Mouse (Mus musculus) neural tube, embryonic 14.5 days (tissue): ENCODE data around the gene Magoh. TPM values are rescaled to one million over a fixed set of nuclear protein-coding genes. Genes with fewer than 3 reads are reported as not detected.

Experiments
- ATAC-seq: fragments of 200-750 bp; cut with Nextera tagmentation; 2 replicates; pipeline ENCODE4 v1.8.0; 2017; ENCODE audit warnings: low read depth, mild to moderate bottlenecking, moderate TSS enrichment, moderate library complexity
- H3K27ac ChIP-seq: fragments of 300-500 bp; sonication (generic); 2 replicates; pipeline ENCODE4 v1.5.1; 2014; ENCODE audit warnings: low read depth, mild to moderate bottlenecking, control low read depth, low read length, moderate library complexity, mixed read lengths
- H3K27me3 ChIP-seq: fragments of 300-500 bp; sonication (generic); 2 replicates; pipeline ENCODE4 v1.6.1; 2014; ENCODE audit warnings: low read length; ENCODE audit not compliant: control insufficient read depth, insufficient read depth
- H3K36me3 ChIP-seq: fragments of 300-500 bp; sonication (generic); 2 replicates; pipeline ENCODE4 v1.6.1; 2014; ENCODE audit warnings: low read length, mixed read lengths; ENCODE audit not compliant: control insufficient read depth, insufficient read depth
- H3K4me1 ChIP-seq: fragments of 300-500 bp; sonication (generic); 2 replicates; pipeline ENCODE4 v1.6.1; 2014; ENCODE audit warnings: low read length; ENCODE audit not compliant: control insufficient read depth, insufficient read depth
- H3K4me2 ChIP-seq: fragments of 300-500 bp; sonication (generic); 2 replicates; pipeline ENCODE4 v1.6.1; 2014; ENCODE audit warnings: mild to moderate bottlenecking, low read depth, low read length, control low read depth
- H3K4me3 ChIP-seq: fragments of 300-500 bp; sonication (generic); 2 replicates; pipeline ENCODE4 v1.5.1; 2014; ENCODE audit warnings: low read depth, low read length, control low read depth, mixed read lengths
- H3K9ac ChIP-seq: fragments of 300-500 bp; sonication (generic); replicated peaks from 2 replicates; pipeline ENCODE4 v1.6.1; 2014; ENCODE audit warnings: low read depth, mild to moderate bottlenecking, control low read depth, low read length, mixed read lengths
- H3K9me3 ChIP-seq: fragments of 300-500 bp; sonication (generic); 2 replicates; pipeline ENCODE4 v1.6.1; 2016; ENCODE audit warnings: low read length; ENCODE audit not compliant: control insufficient read depth
- WGBS: fragments of 180-500 bp; shearing (Covaris S2); extraction: QIAGEN DNeasy Blood & Tissue Kit; methylation state at CpG from one replicate; pipeline ENCODE4 v1.1.7; 2014; 5-methylcytosine and 5-hydroxymethylcytosine counted together
- polyA plus RNA-seq: library from polyadenylated mRNA; unstranded; fragments of >200 nt; fragmentation: Nextera tagmentation; extraction: Ambion mirVana; gene quantifications from 2 replicates; pipeline ENCODE4 v1.2.1, GENCODE M21; 2014

The Magoh gene
- polyA plus RNA-seq, 1 experiment from 2014 or later: 104 TPM

DNA sequence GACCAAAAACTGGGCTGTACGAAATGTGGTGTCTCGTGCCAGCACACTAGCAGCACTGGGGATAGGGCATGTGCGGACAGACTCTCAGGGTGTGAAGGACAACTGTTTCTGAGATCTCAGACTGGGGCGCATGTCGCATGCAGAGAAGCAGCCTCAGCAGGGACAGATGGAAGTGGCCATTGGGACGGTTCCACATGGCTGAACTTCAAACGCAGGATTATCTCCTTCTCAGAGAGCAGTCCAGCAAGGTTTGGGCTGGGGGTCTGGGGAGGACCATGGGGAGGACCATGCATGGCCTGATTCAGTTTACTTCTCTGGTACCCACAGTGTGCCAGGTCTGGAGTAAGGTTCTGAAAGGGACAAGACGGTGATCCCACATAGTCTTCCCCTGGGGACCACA lies 35.9 kb upstream of the Magoh start:
- 60% methylated on average over 8 of the region's 8 CpGs for WGBS
- peaks cover 30% of the 10 kb centered on the region for H3K36me3 ChIP-seq
- H3K9me3 ChIP-seq: no peaks in the 10 kb centered on the region
- no peak overlapping the region for H3K4me3 ChIP-seq
- no peaks in the 10 kb centered on the region for H3K27me3 ChIP-seq
- peaks cover 10% of the 10 kb centered on the region for H3K4me1 ChIP-seq
- H3K9ac ChIP-seq: no peak overlapping the region
- ATAC-seq: no peak
- peak overlapping the region; percentile 34; the same call in 1 of the 2 replicates for H3K27ac ChIP-seq
- H3K4me2 ChIP-seq: no peak overlapping the region

DNA sequence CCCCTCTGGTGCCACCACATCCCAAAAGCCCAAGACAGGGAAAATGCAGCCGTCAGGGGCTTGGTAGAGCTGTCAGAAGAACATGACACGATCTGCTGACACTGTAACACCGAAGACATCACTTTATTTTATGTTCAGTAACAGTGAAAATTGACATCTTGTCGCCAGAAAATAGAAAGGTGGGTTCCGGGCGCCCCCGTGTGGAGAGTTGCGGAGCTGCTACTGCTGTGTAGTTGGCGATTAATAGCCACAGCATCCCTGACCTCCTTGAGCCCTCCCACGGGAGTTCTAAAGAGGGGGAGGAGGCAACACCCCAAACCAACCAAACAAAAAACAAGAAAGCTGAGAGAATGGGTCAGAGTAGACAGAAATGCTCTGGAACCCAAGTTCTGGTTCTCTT lies 34.6 kb upstream of the Magoh start:
- H3K9me3 ChIP-seq: no peaks in the 10 kb centered on the region
- 0 out of 2 replicates have a peak, but pooled peaks cover 5% of the 10 kb centered on the region for H3K4me1 ChIP-seq
- no peaks in the 10 kb centered on the region for H3K27me3 ChIP-seq
- H3K4me3 ChIP-seq: no peak overlapping the region
- H3K36me3 ChIP-seq: peaks cover 32% of the 10 kb centered on the region
- ATAC-seq: no peak
- H3K9ac ChIP-seq: no peak overlapping the region
- no peak overlapping the region for H3K27ac ChIP-seq
- WGBS: 4% methylated on average over 10 of the region's 10 CpGs
- no peak overlapping the region for H3K4me2 ChIP-seq

DNA sequence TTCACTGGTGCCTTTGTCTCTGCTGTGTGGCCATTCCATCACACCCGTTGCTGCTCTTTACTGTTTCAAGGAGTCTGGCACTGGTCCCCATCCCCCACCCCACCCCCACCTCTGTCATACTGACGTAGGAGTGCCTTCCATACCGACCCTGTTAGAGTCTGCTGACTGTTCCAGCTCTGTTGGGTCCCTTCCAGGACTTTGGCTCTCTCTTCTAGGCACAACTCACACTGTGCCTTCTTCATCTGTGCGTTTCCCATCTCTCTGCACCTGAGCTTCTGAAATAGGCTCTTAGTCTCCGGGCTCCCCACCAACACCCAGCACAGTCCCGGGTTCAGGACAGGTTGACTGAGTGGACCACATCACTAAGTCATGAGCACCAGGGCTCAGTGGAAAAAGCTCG lies 32.8 kb upstream of the Magoh start:
- Histone ChIP-seq H3K9me3 (no peaks in the 10 kb centered on the region), H3K9ac (no peak overlapping the region), H3K27ac (no peak overlapping the region), H3K27me3 (no peaks in the 10 kb centered on the region), H3K36me3 (peaks cover 39% of the 10 kb centered on the region), H3K4me3 (no peak overlapping the region), H3K4me2 (no peak overlapping the region), H3K4me1 (0 out of 2 replicates have a peak, but pooled peaks cover 5% of the 10 kb centered on the region)
- ATAC-seq: no peak
- WGBS: 72% methylated on average over 7 of the region's 7 CpGs

DNA sequence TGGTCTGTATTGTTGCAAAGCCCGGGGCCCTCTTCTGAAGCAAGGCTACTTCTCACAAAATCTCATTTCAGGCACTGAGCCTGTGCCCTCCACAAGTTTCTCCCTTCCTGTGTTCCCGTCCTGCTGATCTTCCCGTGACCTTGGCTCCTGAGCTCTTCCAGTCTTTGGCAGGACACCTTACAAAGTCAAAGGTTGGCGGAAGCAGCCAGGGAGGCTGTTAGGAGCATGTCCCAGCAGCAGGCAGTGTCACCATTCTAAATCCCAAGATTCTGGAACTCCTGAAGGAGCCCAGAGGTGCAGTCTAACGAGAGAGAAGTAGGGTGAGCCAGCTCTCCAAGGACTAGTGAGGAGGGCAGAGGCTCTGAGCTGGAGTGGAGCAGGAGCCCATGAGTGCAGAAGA lies 31.0 kb upstream of the Magoh start:
- Histone ChIP-seq H3K9me3 (no peaks in the 10 kb centered on the region), H3K9ac (no peak overlapping the region), H3K27ac (no peak overlapping the region), H3K4me1 (no peaks in the 10 kb centered on the region), H3K36me3 (peaks cover 42% of the 10 kb centered on the region), H3K27me3 (no peaks in the 10 kb centered on the region), H3K4me3 (no peak overlapping the region), H3K4me2 (no peak overlapping the region)
- 91% methylated on average over 5 of the region's 5 CpGs for WGBS
- ATAC-seq: no peak

DNA sequence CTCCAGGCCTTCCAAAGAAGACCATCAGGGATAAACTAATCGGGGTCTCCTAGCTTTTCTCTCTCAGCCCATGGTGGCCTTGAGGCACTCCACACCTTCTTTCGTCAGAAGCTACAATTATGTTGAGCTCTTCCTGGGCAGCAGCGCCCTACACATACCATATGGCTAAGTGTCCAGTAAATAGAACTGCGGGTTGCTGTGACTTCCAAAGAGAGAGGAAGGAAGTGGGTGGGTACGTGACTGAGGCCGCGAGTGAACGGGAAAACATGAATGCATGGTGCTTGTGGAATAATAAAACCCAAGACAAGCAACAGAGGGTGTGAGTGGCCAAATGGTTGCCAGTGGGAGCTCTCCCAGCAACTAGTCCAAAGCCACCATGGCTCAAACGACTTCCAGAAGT lies 29.9 kb upstream of the Magoh start:
- Histone ChIP-seq H3K9ac (no peak overlapping the region), H3K27me3 (no peaks in the 10 kb centered on the region), H3K4me1 (no peaks in the 10 kb centered on the region), H3K4me2 (no peak overlapping the region), H3K36me3 (peaks cover 45% of the 10 kb centered on the region), H3K27ac (no peak overlapping the region), H3K9me3 (no peaks in the 10 kb centered on the region), H3K4me3 (no peak overlapping the region)
- 79% methylated on average over 9 of the region's 9 CpGs for WGBS
- ATAC-seq: no peak

DNA sequence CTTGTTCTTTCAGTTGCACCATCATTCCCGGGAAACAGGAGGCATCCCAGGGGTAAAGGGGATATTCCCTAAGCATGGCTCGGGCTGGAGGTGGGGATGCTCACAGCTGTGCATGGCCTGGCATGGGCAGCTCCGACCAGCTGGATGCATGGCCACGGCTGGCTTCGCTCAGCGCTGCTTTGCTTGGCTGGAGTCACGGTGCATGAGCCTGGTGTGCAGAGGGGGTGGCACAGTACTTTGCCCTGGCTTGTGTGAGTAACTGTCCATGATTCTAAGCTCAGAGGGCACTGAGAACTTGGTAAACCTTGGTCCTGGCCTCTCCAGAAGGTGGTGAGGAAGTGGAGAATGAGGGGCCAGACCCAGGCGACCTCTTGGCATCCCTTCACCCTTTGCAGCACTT lies 29.5 kb upstream of the Magoh start:
- ATAC-seq: no peak
- Histone ChIP-seq H3K9ac (no peak overlapping the region), H3K27ac (no peak overlapping the region), H3K4me3 (no peak overlapping the region), H3K36me3 (peaks cover 50% of the 10 kb centered on the region), H3K4me1 (no peaks in the 10 kb centered on the region), H3K4me2 (no peak overlapping the region), H3K27me3 (no peaks in the 10 kb centered on the region), H3K9me3 (no peaks in the 10 kb centered on the region)
- 90% methylated on average over 8 of the region's 8 CpGs for WGBS

DNA sequence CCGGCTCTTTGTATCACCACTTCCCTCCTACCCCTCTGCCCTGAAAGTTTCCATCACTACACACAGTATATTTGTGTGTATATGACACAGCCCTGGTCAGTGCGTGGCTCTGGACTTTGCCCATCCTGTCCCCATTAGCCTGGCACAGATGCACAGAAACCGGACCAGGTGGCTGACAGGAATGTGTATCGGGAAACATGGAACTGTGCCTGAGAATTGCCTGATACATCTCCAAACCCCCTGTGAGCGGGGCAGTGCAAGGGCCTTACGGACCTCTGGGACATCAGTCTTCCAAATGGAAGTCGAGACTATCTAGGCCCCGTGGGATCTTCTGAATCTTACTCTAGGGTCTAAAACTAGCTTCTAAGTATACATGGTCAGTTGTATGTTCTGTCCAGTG lies 26.2 kb upstream of the Magoh start:
- 93% methylated on average over 8 of the region's 8 CpGs for WGBS
- no peak for ATAC-seq

DNA sequence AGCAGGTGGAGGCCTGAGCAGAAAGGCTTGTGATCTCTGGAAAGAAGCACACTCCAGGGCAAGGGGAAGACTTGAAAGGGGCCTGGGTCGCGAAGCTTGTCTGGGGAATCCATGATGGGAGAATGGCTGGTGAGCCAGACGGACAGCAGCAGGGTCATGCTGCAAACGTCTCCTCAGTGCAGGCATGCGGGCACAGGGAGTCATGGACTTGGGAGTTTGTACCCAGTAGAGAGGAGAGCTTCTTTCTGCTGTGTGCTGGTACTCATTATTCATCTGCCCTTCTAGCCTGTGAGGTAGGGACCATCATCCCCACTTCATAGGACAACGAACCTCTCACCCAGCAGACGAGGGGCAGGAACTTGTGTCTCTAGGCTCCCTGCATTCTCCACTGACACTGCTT lies 25.7 kb upstream of the Magoh start:
- Histone ChIP-seq H3K4me3 (no peak overlapping the region), H3K27ac (no peak overlapping the region), H3K9me3 (no peaks in the 10 kb centered on the region), H3K9ac (no peak overlapping the region), H3K27me3 (no peaks in the 10 kb centered on the region), H3K4me1 (no peaks in the 10 kb centered on the region), H3K4me2 (no peak overlapping the region), H3K36me3 (peaks cover 55% of the 10 kb centered on the region)
- WGBS: 92% methylated on average over 7 of the region's 7 CpGs
- ATAC-seq: no peak

More for the DNA sequence above, 26.2 kb upstream of the Magoh start:
- Histone ChIP-seq H3K4me1 (no peaks in the 10 kb centered on the region), H3K36me3 (peaks cover 56% of the 10 kb centered on the region), H3K4me3 (no peak overlapping the region), H3K27me3 (no peaks in the 10 kb centered on the region), H3K4me2 (no peak overlapping the region), H3K27ac (no peak overlapping the region), H3K9ac (no peak overlapping the region), H3K9me3 (no peaks in the 10 kb centered on the region)

DNA sequence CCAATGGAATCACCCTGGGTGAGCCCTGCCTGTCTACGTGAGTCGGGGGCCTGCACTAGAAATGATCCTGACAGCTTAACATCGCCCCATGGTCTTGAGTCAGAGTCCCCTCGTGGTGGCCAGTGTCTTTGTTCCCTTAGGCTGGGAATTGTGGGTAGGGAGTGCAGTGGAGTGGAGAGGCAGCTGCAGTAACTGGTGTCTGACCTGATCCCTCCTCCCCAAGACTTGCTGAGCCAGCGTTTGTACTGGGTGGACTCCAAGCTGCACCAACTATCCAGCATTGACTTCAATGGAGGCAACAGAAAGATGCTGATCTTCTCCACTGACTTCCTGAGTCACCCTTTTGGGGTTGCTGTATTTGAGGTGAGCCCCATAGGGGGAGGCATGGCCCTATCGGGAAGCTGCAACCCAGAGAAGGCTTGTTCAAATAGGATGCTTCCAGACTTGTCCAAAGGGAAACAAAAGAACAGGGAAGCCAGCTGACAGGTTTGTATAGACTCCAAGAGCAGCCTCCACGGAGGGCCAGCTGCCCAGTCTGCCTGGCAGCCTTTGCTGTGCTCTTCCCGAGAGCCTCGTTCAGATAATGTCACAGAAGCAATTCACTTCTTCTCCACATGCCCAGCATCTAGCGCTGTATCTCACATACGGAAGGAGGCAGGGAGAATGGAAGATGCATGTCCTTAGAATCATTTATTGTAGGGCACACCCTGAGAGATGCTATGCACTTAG lies 22.4 kb upstream of the Magoh start:
- no peak overlapping the region for H3K4me2 ChIP-seq
- peaks cover 68% of the 10 kb centered on the region for H3K36me3 ChIP-seq
- H3K9ac ChIP-seq: no peak overlapping the region
- no peak overlapping the region for H3K27ac ChIP-seq
- ATAC-seq: no peak
- H3K9me3 ChIP-seq: no peaks in the 10 kb centered on the region
- H3K4me3 ChIP-seq: no peak overlapping the region
- WGBS: 78% methylated on average over 11 of the region's 11 CpGs
- H3K27me3 ChIP-seq: no peaks in the 10 kb centered on the region
- no peaks in the 10 kb centered on the region for H3K4me1 ChIP-seq
